In the genomic region with DNA sequence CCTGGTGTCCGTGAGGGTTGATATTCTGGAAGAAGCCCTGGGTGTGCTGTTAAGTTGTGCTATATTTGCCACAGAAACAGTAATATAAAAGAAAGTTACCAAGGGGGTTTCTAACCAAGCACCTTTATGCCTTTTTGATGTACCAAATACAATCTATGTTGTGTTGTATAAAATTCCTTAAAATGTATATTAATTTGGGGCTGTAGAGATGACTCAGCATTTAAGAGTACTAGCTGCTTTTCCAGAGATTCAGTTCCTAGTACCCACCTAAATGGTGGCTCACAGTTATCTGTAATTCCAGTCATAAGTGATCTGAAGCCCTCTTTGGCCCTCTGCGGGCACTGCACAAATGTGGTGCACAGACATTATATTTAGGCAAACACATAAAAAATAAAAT, we compare ENCODE assay signal across 10 mouse cellular contexts. TPM values are rescaled to one million over a fixed set of nuclear protein-coding genes. Genes with fewer than 3 reads are reported as not detected.
DNase-seq lines count a peak whose midpoint lies in the region; ATAC-seq lines count a peak whose summit lies in the region.
"Had no signal": no experiment of that assay in that cellular context is flagged by ENCODE, and none has a peak within 500 bp of the region (broad histone marks: within the 10 kb centered on the region; RNA-seq: fewer than 3 reads in every experiment).

No protein-coding gene starts in this region.

- no peak overlapping the region for H3K27ac ChIP-seq in kidney, embryonic 16.5 days (ENCODE audit: low read length)
- H3K27ac ChIP-seq in embryonic facial prominence, embryonic 15.5 days (replicated peaks) = no peak overlapping the region
- no peak overlapping the region for H3K27ac ChIP-seq in limb, embryonic 12.5 days
- H3K27ac ChIP-seq in neural tube, embryonic 15.5 days (replicated peaks) = no peak overlapping the region

- no peak for DNase-seq in kidney, postnatal 14 days
- no peak for DNase-seq in cerebellum, postnatal 10 days
- DNase-seq in layer of hippocampus, postnatal 10 days (ENCODE audit: low spot score in 2 of 2) = no peak

- H3K27me3 ChIP-seq in kidney, embryonic 16.5 days (ENCODE audit: insufficient read depth, low read length) = no peaks in the 10 kb centered on the region
- no peaks in the 10 kb centered on the region for H3K27me3 ChIP-seq in embryonic facial prominence, embryonic 15.5 days
- H3K27me3 ChIP-seq in limb, embryonic 12.5 days = no peaks in the 10 kb centered on the region
- no peaks in the 10 kb centered on the region for H3K27me3 ChIP-seq in neural tube, embryonic 15.5 days (replicated peaks)
- H3K27me3 ChIP-seq: Patski had no signal

- peak overlapping the region; percentile 95 for H3K4me2 ChIP-seq in kidney, embryonic 16.5 days (replicated peaks; ENCODE audit: low read depth, low read length)
- H3K4me2 ChIP-seq in embryonic facial prominence, embryonic 15.5 days (replicated peaks) = peak overlapping the region; percentile 91
- peak overlapping the region; percentile 85 for H3K4me2 ChIP-seq in limb, embryonic 12.5 days
- peak overlapping the region; percentile 88 for H3K4me2 ChIP-seq in neural tube, embryonic 15.5 days

- peak overlapping the region; percentile 88 for H3K9ac ChIP-seq in kidney, embryonic 16.5 days (replicated peaks; ENCODE audit: low read length)
- no peak overlapping the region for H3K9ac ChIP-seq in embryonic facial prominence, embryonic 15.5 days
- H3K9ac ChIP-seq in limb, embryonic 12.5 days (replicated peaks) = peak overlapping the region; percentile 76; the same call in 1 of the 2 replicates
- H3K9ac ChIP-seq in neural tube, embryonic 15.5 days (replicated peaks) = peak overlapping the region; percentile 74; the same call in 1 of the 2 replicates

- H3K36me3 ChIP-seq in kidney, embryonic 16.5 days (ENCODE audit: insufficient read depth, low read length) = peaks cover 12% of the 10 kb centered on the region; the same call in 1 of the 2 replicates
- H3K36me3 ChIP-seq in embryonic facial prominence, embryonic 15.5 days = peaks cover 7% of the 10 kb centered on the region; the same call in 1 of the 2 replicates
- H3K36me3 ChIP-seq in limb, embryonic 12.5 days = peaks cover 24% of the 10 kb centered on the region
- peaks cover 16% of the 10 kb centered on the region for H3K36me3 ChIP-seq in neural tube, embryonic 15.5 days

- peaks cover 16% of the 10 kb centered on the region for H3K4me1 ChIP-seq in kidney, embryonic 16.5 days (ENCODE audit: insufficient read depth, low read length)
- H3K4me1 ChIP-seq in embryonic facial prominence, embryonic 15.5 days = peaks cover 14% of the 10 kb centered on the region
- H3K4me1 ChIP-seq in limb, embryonic 12.5 days (replicated peaks) = peaks cover 14% of the 10 kb centered on the region
- peaks cover 31% of the 10 kb centered on the region for H3K4me1 ChIP-seq in neural tube, embryonic 15.5 days

- ATAC-seq in kidney, embryonic 16.5 days (ENCODE audit: low FRiP score, low TSS enrichment) = no peak
- ATAC-seq in embryonic facial prominence, embryonic 15.5 days (ENCODE audit: insufficient number of reproducible peaks, low FRiP score, low TSS enrichment, low read depth) = no peak
- ATAC-seq in limb, embryonic 12.5 days (ENCODE audit: insufficient number of reproducible peaks, insufficient read depth, low FRiP score, low TSS enrichment, low read depth) = no peak
- ATAC-seq in neural tube, embryonic 15.5 days (ENCODE audit: low FRiP score) = no peak
- ATAC-seq in inflammation-experienced regulatory T-cells, adult 6 months = no peak
- ATAC-seq: Patski had no signal

- no peaks in the 10 kb centered on the region for H3K9me3 ChIP-seq in kidney, embryonic 16.5 days (ENCODE audit: low read length)
- H3K9me3 ChIP-seq in embryonic facial prominence, embryonic 15.5 days (replicated peaks) = no peaks in the 10 kb centered on the region
- H3K9me3 ChIP-seq in limb, embryonic 12.5 days = no peaks in the 10 kb centered on the region
- H3K9me3 ChIP-seq in neural tube, embryonic 15.5 days (replicated peaks) = no peaks in the 10 kb centered on the region

- peak overlapping the region; percentile 73; the same call in 1 of the 2 replicates for H3K4me3 ChIP-seq in kidney, embryonic 16.5 days (ENCODE audit: low read length)
- H3K4me3 ChIP-seq in embryonic facial prominence, embryonic 15.5 days (replicated peaks) = peak overlapping the region; percentile 74; the same call in 1 of the 2 replicates
- peak overlapping the region; percentile 69 for H3K4me3 ChIP-seq in limb, embryonic 12.5 days (replicated peaks)
- H3K4me3 ChIP-seq in neural tube, embryonic 15.5 days (replicated peaks) = peak overlapping the region; percentile 76; the same call in 1 of the 2 replicates

- 63% methylated on average over 2 of the region's 2 CpGs for WGBS in kidney, embryonic 16.5 days
- WGBS in embryonic facial prominence, embryonic 15.5 days = 68% methylated on average over 2 of the region's 2 CpGs
- WGBS in limb, embryonic 12.5 days = 91% methylated on average over 2 of the region's 2 CpGs
- 75% methylated on average over 2 of the region's 2 CpGs for WGBS in neural tube, embryonic 15.5 days

RNA-seq across cellular contexts. Expression of gene Fam136a, which starts 1.4 kb away (rescaled TPM):
- polyA plus RNA-seq in kidney, embryonic 16.5 days (2015; fragmentation: Nextera tagmentation; extraction: Ambion mirVana) = 145 and 146 TPM in 2 replicates
- 99.5 and 104 TPM in 2 replicates for polyA plus RNA-seq in embryonic facial prominence, embryonic 15.5 days (2015; fragmentation: Nextera tagmentation; extraction: Ambion mirVana)
- 145 and 146 TPM in 2 replicates for polyA plus RNA-seq in limb, embryonic 12.5 days (2016; fragmentation: Nextera tagmentation; extraction: Ambion mirVana)
- 112 and 116 TPM in 2 replicates for polyA plus RNA-seq in neural tube, embryonic 15.5 days (2015; fragmentation: Nextera tagmentation; extraction: Ambion mirVana)
- polyA plus RNA-seq in inflammation-experienced regulatory T-cells, adult 6 months (2017; shearing (Covaris generic)) = 10 to 100 TPM; 52.7 to 54.8 (median 53.5) TPM
- 10 to 100 TPM; 37.2 to 38.4 TPM for total RNA-seq in layer of hippocampus, postnatal 10 days (2021)

RNA-seq across cellular contexts. Expression of gene Snrpg, which starts 4.3 kb away (rescaled TPM):
- 575 and 578 TPM in 2 replicates for polyA plus RNA-seq in kidney, embryonic 16.5 days (2015; fragmentation: Nextera tagmentation; extraction: Ambion mirVana)
- polyA plus RNA-seq in embryonic facial prominence, embryonic 15.5 days (2015; fragmentation: Nextera tagmentation; extraction: Ambion mirVana) = 489 and 522 TPM in 2 replicates
- polyA plus RNA-seq in limb, embryonic 12.5 days (2016; fragmentation: Nextera tagmentation; extraction: Ambion mirVana) = 790 and 833 TPM in 2 replicates
- polyA plus RNA-seq in neural tube, embryonic 15.5 days (2015; fragmentation: Nextera tagmentation; extraction: Ambion mirVana) = 344 and 348 TPM in 2 replicates
- polyA plus RNA-seq in inflammation-experienced regulatory T-cells, adult 6 months (2017; shearing (Covaris generic)) = 100 to 1,000 TPM; 402 to 450 (median 421) TPM
- total RNA-seq in layer of hippocampus, postnatal 10 days (2021) = 100 to 1,000 TPM in 1 of 2 experiments, 10 to 100 TPM in 1; 80.7 to 103 TPM

RNA-seq across cellular contexts. Expression of gene Pcyox1, which starts 30.1 kb away (rescaled TPM):
- polyA plus RNA-seq in kidney, embryonic 16.5 days (2015; fragmentation: Nextera tagmentation; extraction: Ambion mirVana) = 113 and 119 TPM in 2 replicates
- polyA plus RNA-seq in embryonic facial prominence, embryonic 15.5 days (2015; fragmentation: Nextera tagmentation; extraction: Ambion mirVana) = 96.3 and 102 TPM in 2 replicates
- polyA plus RNA-seq in limb, embryonic 12.5 days (2016; fragmentation: Nextera tagmentation; extraction: Ambion mirVana) = 76.4 and 79.3 TPM in 2 replicates
- 79.8 and 89.6 TPM in 2 replicates for polyA plus RNA-seq in neural tube, embryonic 15.5 days (2015; fragmentation: Nextera tagmentation; extraction: Ambion mirVana)
- polyA plus RNA-seq in inflammation-experienced regulatory T-cells, adult 6 months (2017; shearing (Covaris generic)) = 10 to 100 TPM in 1 of 3 experiments, 1 to 10 TPM in 2; 6.1 to 11.8 (median 6.8) TPM
- total RNA-seq in layer of hippocampus, postnatal 10 days (2021) = 100 to 1,000 TPM; 119 to 133 TPM

RNA-seq across cellular contexts. Expression of gene Tia1, which starts 37.2 kb away (rescaled TPM):
- 187 and 221 TPM in 2 replicates for polyA plus RNA-seq in kidney, embryonic 16.5 days (2015; fragmentation: Nextera tagmentation; extraction: Ambion mirVana)
- polyA plus RNA-seq in embryonic facial prominence, embryonic 15.5 days (2015; fragmentation: Nextera tagmentation; extraction: Ambion mirVana) = 170 and 185 TPM in 2 replicates
- 298 and 331 TPM in 2 replicates for polyA plus RNA-seq in limb, embryonic 12.5 days (2016; fragmentation: Nextera tagmentation; extraction: Ambion mirVana)
- polyA plus RNA-seq in neural tube, embryonic 15.5 days (2015; fragmentation: Nextera tagmentation; extraction: Ambion mirVana) = 275 and 303 TPM in 2 replicates
- polyA plus RNA-seq in inflammation-experienced regulatory T-cells, adult 6 months (2017; shearing (Covaris generic)) = 100 to 1,000 TPM in 2 of 3 experiments, 10 to 100 TPM in 1; 85.7 to 110 (median 100) TPM
- total RNA-seq in layer of hippocampus, postnatal 10 days (2021) = 100 to 1,000 TPM; 148 to 168 TPM

RNA-seq across cellular contexts. Expression of gene Gm44790, which starts 59.6 kb away (rescaled TPM):
- polyA plus RNA-seq in kidney, embryonic 16.5 days (2015; fragmentation: Nextera tagmentation; extraction: Ambion mirVana) = 0.80 TPM in 1 of 2 replicates, not detected in the other
- not detected in 2 replicates for polyA plus RNA-seq in embryonic facial prominence, embryonic 15.5 days (2015; fragmentation: Nextera tagmentation; extraction: Ambion mirVana)
- 0.50 TPM in 1 of 2 replicates, not detected in the other for polyA plus RNA-seq in limb, embryonic 12.5 days (2016; fragmentation: Nextera tagmentation; extraction: Ambion mirVana)
- not detected in 2 replicates for polyA plus RNA-seq in neural tube, embryonic 15.5 days (2015; fragmentation: Nextera tagmentation; extraction: Ambion mirVana)
- not detected for polyA plus RNA-seq in inflammation-experienced regulatory T-cells, adult 6 months (2017; shearing (Covaris generic))
- not detected for total RNA-seq in layer of hippocampus, postnatal 10 days (2021)
- total RNA-seq: heart, adult 2 months had no signal
- polyA plus RNA-seq: heart, adult 2 months had no signal
